Mouse (Mus musculus) brain, embryonic 14.5 days (tissue): ENCODE data around the gene Tgtp2. TPM values are rescaled to one million over a fixed set of nuclear protein-coding genes. Genes with fewer than 3 reads are reported as not detected.

Experiments used
- DNase-seq: peaks from one replicate; pipeline ENCODE4 v3.0.0-alpha.2; 2011; ENCODE audit warnings: low read depth
- CTCF ChIP-seq: fragments of 200-500 bp; IDR thresholded peaks from 2 replicates; pipeline ENCODE4 v1.5.1; 2012; ENCODE audit warnings: inconsistent platforms, mild to moderate bottlenecking, moderate library complexity, borderline replicate concordance; ENCODE audit not compliant: insufficient read depth, insufficient read length; ENCODE audit errors: extremely low read depth
- POLR2A ChIP-seq: fragments of 200-500 bp; IDR thresholded peaks from 2 replicates; pipeline ENCODE4 v1.6.1; 2012; ENCODE audit warnings: mild to moderate bottlenecking, inconsistent platforms, borderline replicate concordance; ENCODE audit not compliant: poor library complexity, insufficient read depth, insufficient read length, severe bottlenecking; ENCODE audit errors: extremely low read depth
- polyA plus RNA-seq: library from polyadenylated mRNA; depleted of rRNA; stranded (reverse); fragments of >200 nt; gene quantifications from 2 replicates; pipeline ENCODE4 v1.2.3, GENCODE M21; 2012

Gene Tgtp2
- polyA plus RNA-seq, 1 experiment = 0.11 TPM

DNA sequence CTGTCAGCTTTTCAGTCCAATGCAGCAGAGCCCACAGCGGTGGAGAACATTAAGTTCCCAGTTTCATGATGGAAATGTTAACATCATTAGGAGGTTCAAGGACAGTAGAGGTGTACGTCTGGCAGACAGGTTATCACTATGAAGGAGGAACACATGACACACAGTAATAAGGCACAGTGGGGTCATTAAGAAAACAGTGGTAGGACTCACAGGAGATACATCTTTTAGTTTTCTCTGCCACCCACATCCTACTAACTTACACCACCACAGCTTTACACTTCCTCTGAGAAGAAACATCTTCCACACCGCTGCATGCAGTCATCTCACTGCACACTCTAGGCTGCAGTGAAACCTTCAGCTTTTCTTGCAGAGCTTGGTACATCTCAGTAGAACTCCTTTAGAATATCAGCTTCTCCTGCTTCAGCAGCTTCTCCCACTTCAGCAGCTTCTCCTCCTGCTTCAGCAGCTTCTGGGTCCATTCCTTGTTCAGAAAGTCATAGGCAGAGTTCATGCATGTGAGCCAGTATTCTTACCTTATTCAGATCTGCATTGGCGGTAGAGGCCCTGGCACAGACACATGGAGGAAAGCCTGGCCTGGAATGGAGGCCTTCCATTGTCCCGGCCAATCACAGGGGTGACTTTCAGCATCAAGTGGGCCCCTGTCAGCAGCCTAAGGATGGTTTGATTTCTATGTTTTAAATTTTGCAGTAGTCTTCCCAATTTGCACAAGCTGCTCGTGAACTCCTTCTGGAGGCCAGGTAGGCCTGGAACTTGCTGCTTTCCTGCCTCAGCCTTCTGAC, 30.1 kb upstream of the Tgtp2 start:
- DNase-seq = no peak
- TF ChIP-seq POLR2A (no peak), CTCF (no peak)

DNA sequence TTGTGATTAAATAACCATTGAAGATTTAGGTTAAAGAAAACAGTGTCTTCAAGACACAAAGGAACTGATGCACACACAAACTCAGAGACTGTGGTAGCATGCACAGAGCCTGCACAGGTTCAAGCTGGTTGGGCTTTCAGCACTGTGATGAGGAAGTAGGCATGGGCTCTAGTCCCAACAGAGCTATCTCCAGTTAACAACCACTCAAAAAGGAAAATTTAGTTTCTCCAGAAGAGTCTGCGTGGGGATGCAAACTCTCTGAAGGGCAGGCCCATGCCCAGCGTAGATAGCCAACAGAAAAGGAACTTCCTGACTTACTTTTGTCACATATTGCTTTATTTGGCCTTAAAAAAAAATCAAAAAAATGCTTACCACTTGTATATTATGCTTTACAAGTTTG, 28.8 kb upstream of the Tgtp2 start:
- DNase-seq = no peak
- no peak for TF ChIP-seq CTCF
- no peak for TF ChIP-seq POLR2A

DNA sequence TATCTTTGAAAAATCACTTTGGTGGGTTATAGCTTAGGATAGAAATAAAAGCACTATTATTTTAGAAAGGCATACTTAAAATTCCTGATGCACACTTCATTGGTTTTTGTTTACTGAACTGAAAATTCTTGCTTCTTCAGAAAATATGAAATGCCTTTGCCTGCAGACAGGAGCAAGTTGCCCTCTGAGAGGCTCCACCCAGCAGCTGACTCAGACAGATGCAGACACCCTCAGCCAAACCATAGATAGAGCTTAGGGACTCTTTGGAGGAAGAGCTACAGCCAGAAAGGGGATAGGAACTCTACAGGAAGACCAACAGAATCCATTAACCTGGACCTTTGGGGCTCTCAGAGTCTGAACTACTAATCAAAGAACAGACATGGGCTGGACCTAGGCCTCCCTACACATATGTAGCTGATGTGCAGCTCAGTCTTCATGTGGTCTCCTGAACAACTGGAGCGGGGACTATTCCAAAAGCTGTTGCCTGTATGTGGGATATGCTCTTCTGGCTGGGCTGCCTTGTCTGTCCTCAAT, 28.1 kb upstream of the Tgtp2 start:
- no peak for DNase-seq
- no peak for TF ChIP-seq CTCF
- no peak for TF ChIP-seq POLR2A

DNA sequence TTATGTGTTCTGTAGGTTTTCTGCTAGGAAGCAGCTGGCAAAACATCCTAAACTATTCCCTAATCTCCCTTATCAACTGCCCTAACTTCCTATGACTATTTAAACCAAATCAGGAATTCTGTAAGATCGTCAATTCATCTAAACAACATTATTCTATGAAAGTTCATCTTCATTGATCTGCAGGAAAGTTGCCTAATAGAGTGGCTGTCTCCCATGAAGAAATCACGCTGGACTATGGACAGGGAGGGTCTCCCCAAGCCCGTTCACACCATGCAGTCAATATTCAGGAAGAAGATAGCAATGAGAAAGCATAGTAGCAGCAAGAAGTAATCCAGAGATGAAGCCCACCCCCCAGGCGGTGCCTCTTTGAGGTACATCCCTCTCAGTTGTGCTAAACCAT, 27.2 kb upstream of the Tgtp2 start:
- DNase-seq = no peak
- TF ChIP-seq POLR2A = no peak
- no peak for TF ChIP-seq CTCF

DNA sequence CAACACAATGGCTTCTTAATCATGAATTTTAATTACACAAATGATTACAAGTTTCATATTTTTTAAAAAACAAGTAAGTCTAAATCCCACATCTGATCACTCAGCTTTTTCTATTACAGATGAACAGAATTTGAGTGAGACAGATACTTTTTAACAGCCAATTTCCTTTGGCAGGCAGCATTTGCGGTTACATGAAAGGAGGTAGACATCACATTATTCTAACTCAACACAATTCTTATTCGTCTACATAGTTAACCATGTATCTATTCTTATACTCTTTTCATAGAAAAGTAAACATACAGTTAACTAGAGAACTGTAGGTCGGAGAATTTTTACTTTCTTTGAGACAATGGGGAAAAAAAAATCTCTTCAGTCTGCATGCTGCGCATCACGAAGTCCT, 26.5 kb upstream of the Tgtp2 start:
- DNase-seq = no peak
- TF ChIP-seq POLR2A (no peak), CTCF (no peak)

DNA sequence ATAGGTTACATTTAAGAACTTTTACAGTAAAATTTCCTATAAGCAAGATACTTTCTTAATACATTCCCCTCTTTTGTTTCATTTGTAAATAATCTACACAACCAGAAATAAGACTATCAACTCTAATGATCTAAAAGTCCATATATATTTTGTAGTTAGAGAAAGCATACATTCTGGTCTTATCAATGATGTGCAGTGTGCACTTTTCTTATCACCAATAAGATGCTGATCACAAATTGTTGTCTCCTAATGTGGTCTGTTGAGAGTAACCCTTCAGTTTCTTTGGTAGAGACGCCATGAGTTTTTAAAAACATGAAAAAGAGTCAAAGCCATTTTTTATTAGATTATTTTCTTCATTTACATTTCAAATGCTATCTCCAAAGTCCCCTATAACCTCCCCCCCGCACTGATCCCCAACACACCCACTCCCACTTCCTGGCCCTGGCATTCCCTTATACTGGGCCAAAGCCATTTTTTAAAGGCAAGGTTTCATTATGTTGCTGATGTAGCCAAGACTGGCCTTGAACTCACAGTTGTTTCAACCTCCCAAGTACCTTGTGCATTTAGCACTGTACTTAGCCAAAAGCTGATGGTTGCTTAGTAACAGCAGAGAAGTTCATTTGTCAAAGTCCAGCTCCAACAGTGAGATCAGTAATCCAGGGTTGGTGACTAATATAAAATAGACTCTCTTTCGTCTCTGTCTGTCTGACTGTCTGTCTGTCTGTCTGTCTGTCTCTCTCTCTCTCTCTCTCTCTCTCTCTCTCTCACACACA, 25.9 kb upstream of the Tgtp2 start:
- TF ChIP-seq CTCF = no peak
- no peak for TF ChIP-seq POLR2A
- DNase-seq = no peak

DNA sequence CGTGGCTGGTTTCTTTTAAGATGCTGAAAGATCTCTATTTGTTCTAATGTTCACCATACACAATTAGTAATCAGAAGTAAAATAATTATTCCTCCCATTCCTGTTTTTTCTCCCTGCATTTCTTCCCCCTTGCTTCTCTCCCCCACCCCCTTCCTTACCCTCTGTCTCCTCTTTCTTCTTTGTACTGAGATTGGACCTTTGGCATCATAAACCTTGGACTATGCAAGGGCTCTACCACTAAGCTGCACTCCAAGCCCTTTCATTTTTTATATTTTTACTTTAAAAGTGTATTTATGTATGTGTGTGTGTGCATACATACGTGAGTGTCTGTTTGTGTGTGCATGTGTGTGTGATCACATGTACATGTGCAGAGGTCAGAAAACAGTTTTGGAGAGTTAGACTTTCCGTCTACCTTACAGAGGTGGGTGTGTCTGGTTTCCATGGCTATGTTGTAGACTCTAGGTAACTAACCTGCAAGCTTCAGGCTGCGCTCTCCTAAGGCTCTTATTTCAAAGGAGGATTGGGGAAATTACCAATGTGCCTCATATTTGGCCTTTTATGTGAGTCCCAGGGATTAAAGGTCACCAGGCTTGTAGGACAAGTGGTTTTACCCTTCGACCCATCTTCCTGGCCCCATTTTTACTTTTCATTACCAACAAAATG, 25.1 kb upstream of the Tgtp2 start:
- DNase-seq = no peak
- TF ChIP-seq POLR2A (no peak), CTCF (no peak)

DNA sequence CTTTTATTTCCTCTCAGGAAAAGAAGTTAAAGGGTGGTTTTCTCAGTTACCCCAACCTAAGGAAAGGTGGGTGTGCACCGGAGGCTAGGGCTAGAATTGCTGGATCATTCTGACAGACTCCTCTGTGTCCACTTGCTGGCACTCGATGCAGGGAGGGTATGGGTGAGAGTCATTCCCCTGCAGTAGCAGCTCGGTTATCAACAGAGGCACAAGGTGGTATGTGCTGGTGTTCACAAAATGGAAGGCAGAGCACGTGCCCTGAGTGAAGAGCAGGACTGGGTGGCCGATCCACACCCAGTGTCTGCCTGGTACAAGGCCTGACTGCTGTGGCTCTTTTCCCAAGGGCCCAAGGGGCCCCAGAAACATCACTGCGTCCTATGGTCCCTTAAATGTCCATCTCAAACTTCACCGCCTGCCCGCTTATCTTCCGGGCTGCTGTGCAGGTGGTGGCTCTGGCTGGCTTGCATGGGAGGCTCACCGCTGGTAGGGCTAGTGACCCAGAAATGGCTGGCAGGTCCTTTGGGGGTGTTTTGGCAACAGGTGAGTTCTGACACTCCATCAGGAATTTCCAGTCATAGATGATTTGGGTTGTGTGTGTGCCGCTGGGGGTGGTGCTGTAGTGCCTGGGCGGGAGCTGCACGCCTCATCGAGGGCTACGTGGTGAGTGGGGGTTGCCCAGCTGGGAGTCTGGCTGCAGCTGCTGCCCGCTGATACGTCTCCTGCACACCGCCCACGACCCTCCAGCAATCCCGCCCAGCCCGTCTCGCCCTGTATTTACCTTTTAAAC, 24.0 kb upstream of the Tgtp2 start:
- peak; percentile 5 for DNase-seq
- no peak for TF ChIP-seq POLR2A
- no peak for TF ChIP-seq CTCF

DNA sequence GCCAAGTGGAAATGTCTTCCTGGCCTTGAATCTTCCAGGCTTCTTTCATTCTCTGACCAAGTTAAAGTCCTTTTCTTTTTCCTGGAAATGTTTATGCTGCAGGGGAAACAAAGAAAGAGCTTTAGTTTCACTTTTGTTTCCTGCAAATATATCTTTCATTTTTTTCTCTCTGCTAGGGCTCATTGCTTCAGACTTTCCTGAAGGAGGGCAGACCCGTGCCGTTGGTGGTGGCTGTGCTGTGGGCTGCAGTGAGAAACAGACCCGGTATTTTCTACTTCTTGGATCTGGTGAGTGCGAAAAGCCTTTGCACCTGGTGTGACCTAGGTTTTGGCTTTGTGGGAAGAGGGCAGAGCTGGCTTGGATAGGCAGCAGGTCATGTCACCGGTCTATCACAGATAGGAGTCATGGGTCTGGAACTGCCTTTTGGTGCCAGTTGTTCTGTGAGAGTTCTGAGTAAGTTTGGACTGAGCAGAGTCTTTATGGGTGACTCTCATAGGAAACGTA, 22.9 kb upstream of the Tgtp2 start:
- TF ChIP-seq POLR2A (no peak), CTCF (no peak)
- DNase-seq = no peak

DNA sequence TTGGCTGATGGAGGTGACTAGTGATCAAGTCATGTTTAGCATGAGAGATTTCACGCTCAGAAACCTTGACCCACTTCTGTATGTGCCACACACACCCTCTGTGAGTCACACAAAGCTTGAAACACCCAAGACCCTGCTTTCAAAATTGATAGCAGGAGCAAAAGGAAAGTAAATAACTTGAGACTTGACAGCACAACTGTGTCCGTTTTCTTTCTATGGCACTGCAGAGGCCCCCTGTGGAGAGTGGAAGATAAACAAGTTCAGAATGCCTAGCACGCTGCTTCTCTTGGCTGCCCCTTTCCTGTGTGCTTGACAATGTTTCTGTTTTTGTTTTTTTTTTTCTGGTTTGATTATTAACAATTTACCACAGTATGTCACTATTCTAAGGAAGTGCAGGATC, 20.9 kb upstream of the Tgtp2 start:
- no peak for DNase-seq

More for the DNA sequence above, 20.9 kb upstream of the Tgtp2 start:
- TF ChIP-seq POLR2A = no peak
- no peak for TF ChIP-seq CTCF
